Mouse (Mus musculus): ENCODE results near the gene Nanos3. TPM values are rescaled to one million over a fixed set of nuclear protein-coding genes. Genes with fewer than 3 reads are reported as not detected.

Gene Nanos3
- polyA plus RNA-seq, 1 experiment from 2014 or later, result 5.6 TPM

DNA sequence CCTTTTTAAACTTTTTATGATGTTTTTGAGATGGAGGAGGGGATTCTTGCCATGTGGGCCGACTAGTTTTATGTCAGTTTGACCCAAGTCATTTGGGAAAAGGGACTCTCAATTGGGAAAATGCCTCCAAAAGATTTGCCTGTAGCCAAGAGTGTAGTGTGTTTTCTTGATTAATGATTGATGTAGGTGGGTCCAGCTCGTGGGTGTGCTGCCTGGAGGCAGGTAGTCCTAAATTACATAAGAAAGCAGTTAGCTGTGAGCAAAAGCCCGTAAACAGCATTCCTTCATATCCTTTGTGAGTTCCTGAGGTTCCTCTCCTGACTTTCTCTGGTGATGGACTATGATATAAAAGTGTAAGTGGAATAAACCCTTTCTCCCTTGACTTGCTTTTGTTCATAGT is 35.8 kb downstream of the Nanos3 start:
- no peak overlapping the region for H3K9ac ChIP-seq (ENCODE audit: low read depth, low read length)
- no peak overlapping the region for H3K27ac ChIP-seq (ENCODE audit: low read depth, low read length)
- H3K27me3 ChIP-seq (ENCODE audit: control insufficient read depth, insufficient read depth, low read length), result no peaks in the 10 kb centered on the region
- DNase-seq (ENCODE audit: low spot score) (no peak), ATAC-seq (ENCODE audit: low FRiP score) (no peak)
- 76% methylated on average over 3 of the region's 3 CpGs for WGBS
- H3K4me1 ChIP-seq (replicated peaks; ENCODE audit: control insufficient read depth, insufficient read depth, low read length), result no peaks in the 10 kb centered on the region
- no peaks in the 10 kb centered on the region for H3K9me3 ChIP-seq (ENCODE audit: control insufficient read depth, low read length)
- H3K4me2 ChIP-seq (replicated peaks; ENCODE audit: low read depth, low read length), result no peak overlapping the region
- no peaks in the 10 kb centered on the region for H3K36me3 ChIP-seq (ENCODE audit: control insufficient read depth, insufficient read depth, low read length)
- H3K4me3 ChIP-seq (ENCODE audit: low read depth, low read length), result no peak overlapping the region

- H3K9ac ChIP-seq (ENCODE audit: low read depth, low read length), result no peak overlapping the region
- H3K4me3 ChIP-seq (ENCODE audit: low read depth, low read length), result no peak overlapping the region
- 0 out of 2 replicates have a peak, but pooled peaks cover 1% of the 10 kb centered on the region for H3K36me3 ChIP-seq (ENCODE audit: control insufficient read depth, insufficient read depth, low read length)
- DNase-seq (ENCODE audit: low spot score) (no peak), ATAC-seq (ENCODE audit: low FRiP score) (no peak)
- H3K9me3 ChIP-seq (ENCODE audit: control insufficient read depth, low read length), result no peaks in the 10 kb centered on the region
- no peak overlapping the region for H3K27ac ChIP-seq (ENCODE audit: low read depth, low read length)
- H3K4me1 ChIP-seq (replicated peaks; ENCODE audit: control insufficient read depth, insufficient read depth, low read length), result no peaks in the 10 kb centered on the region
- H3K27me3 ChIP-seq (ENCODE audit: control insufficient read depth, insufficient read depth, low read length), result no peaks in the 10 kb centered on the region
- H3K4me2 ChIP-seq (replicated peaks; ENCODE audit: low read depth, low read length), result peak overlapping the region; percentile 94
- 91% methylated on average over 5 of the region's 5 CpGs for WGBS
These were observed 36.5 kb downstream of the Nanos3 start for GRCm38 (mm10) chr8:84148531-84148850.

GRCm38 (mm10) chr8:84147769-84148530 is 37.1 kb downstream of the Nanos3 start, which contains the start of the genes Cc2d1a and 4930432K21Rik:
Cc2d1a (minus strand) TSS chr8:84147936.
4930432K21Rik (plus strand) TSS chr8:84148025.
- Histone ChIP-seq H3K27me3 (ENCODE audit: control insufficient read depth, insufficient read depth, low read length) (no peaks in the 10 kb centered on the region), H3K27ac (ENCODE audit: low read depth, low read length) (no peak within 1 kb of the TSS), H3K9me3 (ENCODE audit: control insufficient read depth, low read length) (no peaks in the 10 kb centered on the region), H3K4me3 (ENCODE audit: low read depth, low read length) (peak within 1 kb of the TSS; percentile 54), H3K36me3 (ENCODE audit: control insufficient read depth, insufficient read depth, low read length) (0 out of 2 replicates have a peak, but pooled peaks cover 4% of the 10 kb centered on the region), H3K4me1 (replicated peaks; ENCODE audit: control insufficient read depth, insufficient read depth, low read length) (no peaks in the 10 kb centered on the region), H3K9ac (ENCODE audit: low read depth, low read length) (peak within 1 kb of the TSS; percentile 68), H3K4me2 (replicated peaks; ENCODE audit: low read depth, low read length) (peak within 1 kb of the TSS; percentile 94)
- ATAC-seq (ENCODE audit: low FRiP score) (peak; percentile 93), DNase-seq (ENCODE audit: low spot score) (peak; percentile 96)
- 18% methylated on average over 49 of the region's 49 CpGs for WGBS

GRCm38 (mm10) chr8:84147324-84147766 is 37.7 kb downstream of the Nanos3 start:
- no peak overlapping the region for H3K27ac ChIP-seq (ENCODE audit: low read depth, low read length)
- no peaks in the 10 kb centered on the region for H3K9me3 ChIP-seq (ENCODE audit: control insufficient read depth, low read length)
- H3K4me3 ChIP-seq (ENCODE audit: low read depth, low read length), result peak overlapping the region; percentile 54
- DNase-seq (ENCODE audit: low spot score), result peak; percentile 28
- 0 out of 2 replicates have a peak, but pooled peaks cover 4% of the 10 kb centered on the region for H3K36me3 ChIP-seq (ENCODE audit: control insufficient read depth, insufficient read depth, low read length)
- ATAC-seq (ENCODE audit: low FRiP score), result peak; percentile 79
- WGBS, result 13% methylated on average over 14 of the region's 14 CpGs
- H3K9ac ChIP-seq (ENCODE audit: low read depth, low read length), result peak overlapping the region; percentile 68
- peak overlapping the region; percentile 94 for H3K4me2 ChIP-seq (replicated peaks; ENCODE audit: low read depth, low read length)
- H3K27me3 ChIP-seq (ENCODE audit: control insufficient read depth, insufficient read depth, low read length), result no peaks in the 10 kb centered on the region
- no peaks in the 10 kb centered on the region for H3K4me1 ChIP-seq (replicated peaks; ENCODE audit: control insufficient read depth, insufficient read depth, low read length)

DNA sequence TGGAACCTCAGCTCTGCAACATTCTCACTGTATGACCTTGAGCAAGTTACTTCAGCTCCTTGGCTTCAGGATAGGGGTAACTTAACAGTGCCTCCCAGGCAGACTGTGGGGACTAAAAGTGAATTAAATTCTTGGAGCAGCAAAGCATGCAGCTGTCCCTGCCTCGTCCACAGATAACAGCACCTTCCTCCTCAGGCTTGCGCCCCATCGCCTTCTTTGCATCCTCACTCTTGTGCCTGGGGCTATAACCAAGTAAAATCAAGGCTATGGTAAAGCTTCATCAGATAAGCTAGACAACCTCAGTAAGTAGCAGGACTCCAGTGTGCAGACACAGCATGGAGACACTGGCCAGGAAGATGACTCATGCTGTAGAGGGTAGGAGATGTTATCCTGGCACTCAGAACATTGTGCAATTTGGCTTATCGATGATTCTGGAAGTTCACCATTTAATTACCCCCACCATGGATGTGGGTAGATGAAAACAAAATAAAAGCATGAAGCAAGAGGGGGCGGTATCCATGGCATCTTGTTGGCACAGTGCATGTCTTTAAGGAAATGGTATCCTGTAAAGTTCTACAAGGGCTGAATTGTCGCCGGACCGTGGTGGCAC is 40.3 kb downstream of the Nanos3 start:
- Histone ChIP-seq H3K36me3 (ENCODE audit: control insufficient read depth, insufficient read depth, low read length) (peaks cover 13% of the 10 kb centered on the region; the same call in 1 of the 2 replicates), H3K4me1 (replicated peaks; ENCODE audit: control insufficient read depth, insufficient read depth, low read length) (no peaks in the 10 kb centered on the region), H3K9me3 (ENCODE audit: control insufficient read depth, low read length) (no peaks in the 10 kb centered on the region), H3K27ac (ENCODE audit: low read depth, low read length) (no peak overlapping the region), H3K9ac (ENCODE audit: low read depth, low read length) (no peak overlapping the region), H3K4me2 (replicated peaks; ENCODE audit: low read depth, low read length) (no peak overlapping the region), H3K4me3 (ENCODE audit: low read depth, low read length) (no peak overlapping the region), H3K27me3 (ENCODE audit: control insufficient read depth, insufficient read depth, low read length) (no peaks in the 10 kb centered on the region)
- no peak for ATAC-seq (ENCODE audit: low FRiP score)
- DNase-seq (ENCODE audit: low spot score), result no peak
- WGBS, result 95% methylated on average over 8 of the region's 8 CpGs

GRCm38 (mm10) chr8:84140838-84141237 is 44.2 kb downstream of the Nanos3 start:
- DNase-seq (ENCODE audit: low spot score) (no peak), ATAC-seq (ENCODE audit: low FRiP score) (no peak)
- Histone ChIP-seq H3K9me3 (ENCODE audit: control insufficient read depth, low read length) (no peaks in the 10 kb centered on the region), H3K36me3 (ENCODE audit: control insufficient read depth, insufficient read depth, low read length) (peaks cover 23% of the 10 kb centered on the region; the same call in 1 of the 2 replicates), H3K4me3 (ENCODE audit: low read depth, low read length) (no peak overlapping the region), H3K4me1 (replicated peaks; ENCODE audit: control insufficient read depth, insufficient read depth, low read length) (no peaks in the 10 kb centered on the region), H3K9ac (ENCODE audit: low read depth, low read length) (no peak overlapping the region), H3K27ac (ENCODE audit: low read depth, low read length) (no peak overlapping the region), H3K4me2 (replicated peaks; ENCODE audit: low read depth, low read length) (no peak overlapping the region), H3K27me3 (ENCODE audit: control insufficient read depth, insufficient read depth, low read length) (no peaks in the 10 kb centered on the region)
- WGBS, result 86% methylated on average over 4 of the region's 4 CpGs

DNA sequence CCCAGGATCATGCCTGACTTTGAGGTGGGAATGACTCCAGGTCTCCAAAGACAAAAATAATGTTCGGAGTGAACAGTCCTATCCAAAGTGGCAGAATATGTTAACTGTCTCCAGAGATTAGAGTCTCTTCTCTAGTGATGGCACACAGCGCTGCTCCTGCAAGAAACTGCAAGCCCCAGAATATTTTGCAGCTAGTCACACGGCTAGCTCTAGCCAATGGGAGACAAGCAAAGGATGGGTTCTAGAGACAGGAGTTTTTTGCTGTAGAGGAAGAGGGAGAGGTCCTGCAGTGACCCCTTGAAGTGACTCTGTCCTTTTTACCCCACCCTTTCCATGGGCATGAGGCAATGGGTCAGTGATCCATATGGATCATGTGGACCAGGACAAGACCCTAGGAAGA is 47.2 kb downstream of the Nanos3 start:
- Histone ChIP-seq H3K9me3 (ENCODE audit: control insufficient read depth, low read length) (no peaks in the 10 kb centered on the region), H3K4me1 (replicated peaks; ENCODE audit: control insufficient read depth, insufficient read depth, low read length) (no peaks in the 10 kb centered on the region), H3K9ac (ENCODE audit: low read depth, low read length) (no peak overlapping the region), H3K4me3 (ENCODE audit: low read depth, low read length) (no peak overlapping the region), H3K27me3 (ENCODE audit: control insufficient read depth, insufficient read depth, low read length) (no peaks in the 10 kb centered on the region), H3K27ac (ENCODE audit: low read depth, low read length) (no peak overlapping the region), H3K4me2 (replicated peaks; ENCODE audit: low read depth, low read length) (no peak overlapping the region), H3K36me3 (ENCODE audit: control insufficient read depth, insufficient read depth, low read length) (peaks cover 25% of the 10 kb centered on the region; the same call in 1 of the 2 replicates)
- DNase-seq (ENCODE audit: low spot score) (no peak), ATAC-seq (ENCODE audit: low FRiP score) (no peak)
- WGBS, result 84% methylated on average over 3 of the region's 3 CpGs

DNA sequence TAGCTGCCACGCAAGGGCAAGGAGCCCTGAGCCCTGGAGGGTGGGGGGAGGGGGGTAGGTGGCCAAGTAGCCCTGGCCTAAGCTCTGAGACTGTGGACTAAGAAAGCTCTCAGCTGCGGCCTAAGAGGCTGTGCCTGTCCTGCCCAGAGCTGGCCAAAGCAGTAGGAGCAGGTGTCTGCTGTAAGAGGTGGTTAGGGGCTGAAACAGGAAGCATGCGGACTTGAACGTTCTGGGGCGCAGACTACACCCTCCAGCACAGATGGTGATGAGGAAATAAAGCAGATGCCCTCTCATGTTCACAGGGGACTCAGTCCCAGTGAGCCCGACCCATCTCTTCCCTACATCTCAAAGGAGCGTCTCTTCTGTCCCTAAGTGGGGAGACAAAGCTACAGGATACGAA is 52.8 kb downstream of the Nanos3 start:
- H3K4me3 ChIP-seq (ENCODE audit: low read depth, low read length), result no peak overlapping the region
- H3K4me2 ChIP-seq (replicated peaks; ENCODE audit: low read depth, low read length), result no peak overlapping the region
- H3K27me3 ChIP-seq (ENCODE audit: control insufficient read depth, insufficient read depth, low read length), result no peaks in the 10 kb centered on the region
- 90% methylated on average over 8 of the region's 8 CpGs for WGBS
- ATAC-seq (ENCODE audit: low FRiP score) (no peak), DNase-seq (ENCODE audit: low spot score) (no peak)
- no peaks in the 10 kb centered on the region for H3K9me3 ChIP-seq (ENCODE audit: control insufficient read depth, low read length)
- H3K36me3 ChIP-seq (ENCODE audit: control insufficient read depth, insufficient read depth, low read length), result 0 out of 2 replicates have a peak, but pooled peaks cover 14% of the 10 kb centered on the region
- H3K9ac ChIP-seq (ENCODE audit: low read depth, low read length), result no peak overlapping the region
- H3K4me1 ChIP-seq (replicated peaks; ENCODE audit: control insufficient read depth, insufficient read depth, low read length), result no peaks in the 10 kb centered on the region
- H3K27ac ChIP-seq (ENCODE audit: low read depth, low read length), result no peak overlapping the region

Measured in hindbrain, embryonic 11.5 days (tissue).